Mouse (Mus musculus) heart, postnatal 0 days (tissue): ENCODE measurements around the gene Pramel7.

ENCODE experiments used
- CTCF ChIP-seq: IDR thresholded peaks from 2 replicates; pipeline ENCODE4 v1.5.1; 2016; ENCODE audit warnings: antibody characterized with exemption, control low read depth, low read depth
- EP300 ChIP-seq: IDR thresholded peaks from 2 replicates; pipeline ENCODE4 v1.6.1; 2016; ENCODE audit warnings: antibody characterized with exemption, low read depth

DNA sequence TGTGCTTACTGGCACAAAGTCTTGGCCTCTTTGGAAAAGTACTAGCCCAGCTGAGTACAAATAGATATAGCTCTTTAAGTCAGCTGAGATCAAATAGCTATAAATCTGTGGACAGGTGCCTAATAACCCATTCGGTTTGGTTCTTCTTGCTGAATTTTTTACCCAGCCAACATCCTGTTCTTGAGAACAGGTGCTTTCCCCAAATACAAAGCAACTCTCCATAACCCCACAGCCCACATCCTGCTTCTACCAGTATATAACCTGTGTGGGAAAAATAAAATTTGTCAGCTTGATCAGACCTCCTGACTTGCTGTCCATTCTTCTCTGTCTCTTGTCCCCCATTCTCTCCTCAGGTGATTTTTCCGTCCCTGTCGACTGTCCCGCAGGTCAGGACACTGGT lies 35.1 kb downstream of the Pramel7 start:
- no peak for TF ChIP-seq EP300
- TF ChIP-seq CTCF = no peak
